In the genomic region with DNA sequence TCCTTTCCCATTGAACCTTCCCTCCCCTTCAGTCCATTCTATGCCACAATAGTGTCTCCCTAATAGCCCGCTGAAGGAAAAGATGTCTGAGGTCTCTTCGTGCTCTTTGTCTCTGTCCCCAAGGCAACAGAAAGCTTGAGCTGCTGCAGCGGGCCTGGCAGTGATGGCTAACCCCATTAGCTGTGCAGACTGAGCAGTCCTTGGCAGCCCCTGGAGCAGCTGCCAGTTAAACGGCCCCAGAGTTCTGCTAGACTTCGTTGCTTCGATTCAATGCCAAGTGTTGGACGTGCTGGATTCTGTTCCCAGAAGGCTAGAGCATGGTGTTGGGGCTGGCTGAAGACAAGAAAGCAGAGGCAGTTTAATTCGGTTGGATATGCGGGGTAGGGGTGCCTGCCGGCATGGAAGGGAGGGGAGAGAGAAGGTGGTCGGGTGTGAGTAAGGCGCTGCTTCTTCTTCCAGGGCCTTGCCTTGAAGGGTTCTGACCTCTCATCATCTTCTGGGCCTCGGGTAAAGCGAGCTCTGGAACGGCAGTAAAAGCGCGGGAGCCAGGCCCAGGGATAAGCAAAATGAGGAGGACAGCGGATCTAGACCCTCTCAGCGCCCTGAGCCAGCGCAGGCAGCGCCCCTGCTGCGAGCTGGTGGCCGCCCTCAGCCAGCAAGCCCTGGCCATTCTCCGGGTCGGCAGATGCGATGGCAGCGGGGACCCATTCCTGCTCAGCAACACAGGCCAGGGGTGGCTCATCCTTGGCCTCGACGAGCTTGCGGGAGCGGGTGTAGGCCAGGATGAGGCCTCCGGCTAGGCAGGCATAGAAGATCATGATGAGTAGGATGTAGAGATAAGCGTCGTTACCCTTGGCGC, we compare ENCODE assay signal across 10 mouse cellular contexts. TPM values are rescaled to one million over a fixed set of nuclear protein-coding genes. Genes with fewer than 3 reads are reported as not detected.
DNase-seq lines count a peak whose midpoint lies in the region; ATAC-seq and TF ChIP-seq lines count a peak whose summit lies in the region.
"Had no signal": no experiment of that assay in that cellular context is flagged by ENCODE, and none has a peak within 500 bp of the region (broad histone marks: within the 10 kb centered on the region; RNA-seq: fewer than 3 reads in every experiment).

No protein-coding gene starts in this region.

- ATAC-seq in neural tube, embryonic 11.5 days (ENCODE audit: insufficient read depth, low FRiP score, low TSS enrichment): peak; percentile 74
- no peak for ATAC-seq in granulocyte monocyte progenitor cell, adult 5-6 weeks (replicated peaks; ENCODE audit: poor library complexity, severe bottlenecking)

- peak overlapping the region; percentile 33 for H3K9ac ChIP-seq in neural tube, embryonic 11.5 days (ENCODE audit: low read length)

- 26% methylated on average over 35 of the region's 35 CpGs for WGBS in neural tube, embryonic 11.5 days

- TF ChIP-seq POLR2A in testis, adult 2 months (IDR thresholded peaks at IDR 0.05; ENCODE audit: control insufficient read depth, low read depth, low read length): no peak

- no peaks in the 10 kb centered on the region for H3K36me3 ChIP-seq in testis, adult 2 months (ENCODE audit: control insufficient read depth, insufficient read depth, low read length)
- no peaks in the 10 kb centered on the region for H3K36me3 ChIP-seq in neural tube, embryonic 11.5 days (ENCODE audit: control insufficient read depth, insufficient read depth, low read length)

- no peak overlapping the region for H3K27ac ChIP-seq in gastrocnemius, adult 2 months
- peak overlapping the region; percentile 55 for H3K27ac ChIP-seq in testis, adult 2 months (ENCODE audit: control insufficient read depth, insufficient read depth, low read depth, low read length)
- H3K27ac ChIP-seq in neural tube, embryonic 11.5 days (ENCODE audit: low read depth, low read length): no peak overlapping the region

- peaks cover 5% of the 10 kb centered on the region for H3K4me1 ChIP-seq in testis, adult 2 months (ENCODE audit: control insufficient read depth, insufficient read depth, low read length)
- H3K4me1 ChIP-seq in neural tube, embryonic 11.5 days (ENCODE audit: control insufficient read depth, insufficient read depth, low read length): no peaks in the 10 kb centered on the region

- no peaks in the 10 kb centered on the region for H3K27me3 ChIP-seq in testis, adult 2 months (ENCODE audit: control insufficient read depth, insufficient read depth, low read length)
- peaks cover 5% of the 10 kb centered on the region for H3K27me3 ChIP-seq in neural tube, embryonic 11.5 days (ENCODE audit: control insufficient read depth, insufficient read depth, low read length)

- DNase-seq in gastrocnemius, adult 2 months: no peak
- DNase-seq in gastrocnemius, postnatal 25 days: no peak
- DNase-seq in testis, postnatal 14 days (ENCODE audit: low spot score): no peak
- DNase-seq in kidney, postnatal 14 days: peak; percentile 1
- peak; percentile 40 for DNase-seq in neural tube, embryonic 11.5 days (ENCODE audit: low spot score)
- no peak for DNase-seq in T-cell, adult 2 months (ENCODE audit: low spot score)

- intact Hi-C loops in gastrocnemius, adult 2 months (cut with DNase I): no loop called here

- no peak for TF ChIP-seq CTCF in gastrocnemius, adult 2 months (IDR thresholded peaks at IDR 0.05)
- no peak for TF ChIP-seq CTCF in testis, adult 2 months (IDR thresholded peaks at IDR 0.05; ENCODE audit: control insufficient read depth, insufficient read depth, insufficient replicate concordance, low read depth, low read length)

- peak overlapping the region; percentile 45 for H3K4me2 ChIP-seq in neural tube, embryonic 11.5 days (ENCODE audit: low read depth)

- no peaks in the 10 kb centered on the region for H3K9me3 ChIP-seq in neural tube, embryonic 11.5 days (ENCODE audit: control insufficient read depth, low read length)

- H3K4me3 ChIP-seq in gastrocnemius, adult 2 months: peak overlapping the region; percentile 25
- peak overlapping the region; percentile 65 for H3K4me3 ChIP-seq in testis, adult 2 months (ENCODE audit: control insufficient read depth, low read depth, low read length)
- H3K4me3 ChIP-seq in neural tube, embryonic 11.5 days (ENCODE audit: low read depth, low read length): peak overlapping the region; percentile 27

RNA-seq across cellular contexts. Expression of a gene that starts 0.9 kb away (rescaled TPM):
- under 1 TPM in 1 of 2 experiments, not detected in 1; 0.31 TPM for total RNA-seq in gastrocnemius, adult 2 months (2021)
- 10 to 100 TPM; 13.5 to 19.0 TPM for total RNA-seq in gastrocnemius, postnatal 25 days (2021)
- polyA plus RNA-seq in testis, adult 2 months (2012; rRNA removed): 0.10 TPM in 1 of 2 replicates, not detected in the other
- 43.1 and 50.1 TPM in 2 replicates for polyA plus RNA-seq in neural tube, embryonic 11.5 days (2014; fragmentation: Nextera tagmentation; extraction: Ambion mirVana)
- total RNA-seq in granulocyte monocyte progenitor cell, adult 5-6 weeks (2014; fragmentation: Nextera tagmentation): not detected in 2 replicates
- not detected in 2 replicates for total RNA-seq in granulocyte monocyte progenitor cell, adult 5-6 weeks (2017)
- total RNA-seq: liver, adult 2 months had no signal
- polyA plus RNA-seq: C2C12; liver, adult 2 months had no signal

Comparison
In these comparisons a context has a peak if more than half of its experiments do, and no peak if none do; other contexts are left out.
1. RNA of a gene that starts 0.9 kb away (total RNA-seq): 13.5 to 19.0 TPM in gastrocnemius, postnatal 25 days; 0.31 TPM in gastrocnemius, adult 2 months and not detected in granulocyte monocyte progenitor cell, adult 5-6 weeks; every median in the first group is over 10 times any median in the second.
2. DNase-seq: peak in kidney, postnatal 14 days (single experiment) and neural tube, embryonic 11.5 days (single experiment); none in gastrocnemius, adult 2 months (single experiment), gastrocnemius, postnatal 25 days (single experiment), testis, postnatal 14 days (single experiment) and T-cell, adult 2 months (single experiment).
3. Peak in every context shown above with its lines, with median percentiles within 50 percentile points of each other: H3K4me3 ChIP-seq.